Mouse (Mus musculus): Measurements from ENCODE around the gene Olfr548-ps1.

DNA sequence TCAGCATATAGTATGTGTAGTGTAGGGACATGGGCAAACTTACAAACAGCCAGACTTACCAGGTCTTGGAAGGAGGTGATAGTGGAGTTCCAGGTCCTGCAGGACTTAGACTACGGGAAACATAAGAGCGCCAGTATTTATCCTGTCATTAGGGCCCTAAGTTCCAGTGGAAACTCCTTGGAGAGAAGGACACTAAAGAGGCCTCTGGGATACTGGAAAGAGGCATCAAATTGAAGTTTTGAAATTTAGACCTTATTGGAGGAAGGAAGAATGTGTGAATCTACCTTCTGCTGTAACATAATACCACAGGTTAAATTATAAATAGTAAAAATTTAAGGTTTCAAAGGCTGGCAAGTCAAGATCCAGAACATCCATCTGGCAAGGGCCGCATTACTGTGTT, 51.1 kb downstream of the Olfr548-ps1 start, which contains the start of gene Olfr551:
- no peak for TF ChIP-seq POLR2A (IDR thresholded peaks at IDR 0.05; ENCODE audit: low read depth, low read length)
- no peak for TF ChIP-seq CTCF (IDR thresholded peaks at IDR 0.05; ENCODE audit: borderline replicate concordance, insufficient read depth, low read length)

Data from embryonic fibroblast, embryonic 13.5 days (primary cell).